Mouse (Mus musculus): ENCODE data around the gene Alcam. TPM values are rescaled to one million over a fixed set of nuclear protein-coding genes. Genes with fewer than 3 reads are reported as not detected.

Alcam gene
- polyA plus RNA-seq, 1 experiment from 2014 or later = 10.3 TPM

- Histone ChIP-seq H3K9ac (ENCODE audit: low read depth, low read length) (peak overlapping the region; percentile 66), H3K4me3 (ENCODE audit: low read depth, low read length) (peak overlapping the region; percentile 66), H3K27me3 (replicated peaks; ENCODE audit: control insufficient read depth, insufficient read depth, low read length) (no peaks in the 10 kb centered on the region), H3K9me3 (ENCODE audit: control insufficient read depth) (no peaks in the 10 kb centered on the region), H3K4me1 (replicated peaks; ENCODE audit: control insufficient read depth, insufficient read depth, low read length) (no peaks in the 10 kb centered on the region), H3K36me3 (ENCODE audit: control insufficient read depth, insufficient read depth) (no peaks in the 10 kb centered on the region), H3K27ac (ENCODE audit: low read depth, low read length) (peak overlapping the region; percentile 73), H3K4me2 (replicated peaks; ENCODE audit: low read depth) (peak overlapping the region; percentile 89)
- under 1% methylated on average over 47 of the region's 55 CpGs for WGBS
- peak; percentile 97 for ATAC-seq
- peak; percentile 100 for TF ChIP-seq CTCF (IDR thresholded peaks at IDR 0.05; ENCODE audit: low read depth)
Observed at GRCm38 (mm10) chr16:52452862-52453715, 785 bp downstream of the Alcam start.

- no peak for TF ChIP-seq CTCF (IDR thresholded peaks at IDR 0.05; ENCODE audit: low read depth)
- Histone ChIP-seq H3K9me3 (ENCODE audit: control insufficient read depth) (no peaks in the 10 kb centered on the region), H3K27ac (ENCODE audit: low read depth, low read length) (peak overlapping the region; percentile 73), H3K4me3 (ENCODE audit: low read depth, low read length) (peak overlapping the region; percentile 66), H3K36me3 (ENCODE audit: control insufficient read depth, insufficient read depth) (no peaks in the 10 kb centered on the region), H3K9ac (ENCODE audit: low read depth, low read length) (peak overlapping the region; percentile 66), H3K4me2 (replicated peaks; ENCODE audit: low read depth) (peak overlapping the region; percentile 89), H3K4me1 (replicated peaks; ENCODE audit: control insufficient read depth, insufficient read depth, low read length) (no peaks in the 10 kb centered on the region), H3K27me3 (replicated peaks; ENCODE audit: control insufficient read depth, insufficient read depth, low read length) (no peaks in the 10 kb centered on the region)
- under 1% methylated on average over 26 of the region's 26 CpGs for WGBS
- peak; percentile 7; the same call in 1 of the 2 replicates for ATAC-seq
Observed at GRCm38 (mm10) chr16:52452477-52452831, 1.4 kb downstream of the Alcam start.

- H3K4me2 ChIP-seq (replicated peaks; ENCODE audit: low read depth) = peak overlapping the region; percentile 89
- no peaks in the 10 kb centered on the region for H3K36me3 ChIP-seq (ENCODE audit: control insufficient read depth, insufficient read depth)
- TF ChIP-seq CTCF (IDR thresholded peaks at IDR 0.05; ENCODE audit: low read depth) = no peak
- ATAC-seq = peak; percentile 23; the same call in 1 of the 2 replicates
- H3K27me3 ChIP-seq (replicated peaks; ENCODE audit: control insufficient read depth, insufficient read depth, low read length) = no peaks in the 10 kb centered on the region
- peak overlapping the region; percentile 66 for H3K9ac ChIP-seq (ENCODE audit: low read depth, low read length)
- H3K9me3 ChIP-seq (ENCODE audit: control insufficient read depth) = no peaks in the 10 kb centered on the region
- H3K4me3 ChIP-seq (ENCODE audit: low read depth, low read length) = peak overlapping the region; percentile 66
- H3K27ac ChIP-seq (ENCODE audit: low read depth, low read length) = peak overlapping the region; percentile 73; the same call in 1 of the 2 replicates
- H3K4me1 ChIP-seq (replicated peaks; ENCODE audit: control insufficient read depth, insufficient read depth, low read length) = no peaks in the 10 kb centered on the region
- WGBS = under 1% methylated on average over 23 of the region's 23 CpGs
Observed at GRCm38 (mm10) chr16:52451786-52452476, 1.9 kb downstream of the Alcam start.

- Histone ChIP-seq H3K9me3 (ENCODE audit: control insufficient read depth) (no peaks in the 10 kb centered on the region), H3K4me3 (ENCODE audit: low read depth, low read length) (peak overlapping the region; percentile 66), H3K9ac (ENCODE audit: low read depth, low read length) (peak overlapping the region; percentile 66; the same call in 1 of the 2 replicates), H3K27ac (ENCODE audit: low read depth, low read length) (no peak overlapping the region), H3K4me1 (replicated peaks; ENCODE audit: control insufficient read depth, insufficient read depth, low read length) (0 out of 2 replicates have a peak, but pooled peaks cover 3% of the 10 kb centered on the region), H3K4me2 (replicated peaks; ENCODE audit: low read depth) (peak overlapping the region; percentile 89), H3K36me3 (ENCODE audit: control insufficient read depth, insufficient read depth) (no peaks in the 10 kb centered on the region), H3K27me3 (replicated peaks; ENCODE audit: control insufficient read depth, insufficient read depth, low read length) (no peaks in the 10 kb centered on the region)
- 0% methylated on average over 15 of the region's 15 CpGs for WGBS
- ATAC-seq = no peak
- no peak for TF ChIP-seq CTCF (IDR thresholded peaks at IDR 0.05; ENCODE audit: low read depth)
Observed at GRCm38 (mm10) chr16:52451101-52451785, 2.6 kb downstream of the Alcam start.

- WGBS = 1% methylated on average over 28 of the region's 28 CpGs
- peak overlapping the region; percentile 41 for H3K27ac ChIP-seq (ENCODE audit: low read depth, low read length)
- 0 out of 2 replicates have a peak, but pooled peaks cover 5% of the 10 kb centered on the region for H3K4me1 ChIP-seq (replicated peaks; ENCODE audit: control insufficient read depth, insufficient read depth, low read length)
- H3K4me2 ChIP-seq (replicated peaks; ENCODE audit: low read depth) = peak overlapping the region; percentile 89
- peak overlapping the region; percentile 31; the same call in 1 of the 2 replicates for H3K9ac ChIP-seq (ENCODE audit: low read depth, low read length)
- TF ChIP-seq CTCF (IDR thresholded peaks at IDR 0.05; ENCODE audit: low read depth) = peak; percentile 63
- H3K4me3 ChIP-seq (ENCODE audit: low read depth, low read length) = peak overlapping the region; percentile 66
- no peak for ATAC-seq
- no peaks in the 10 kb centered on the region for H3K36me3 ChIP-seq (ENCODE audit: control insufficient read depth, insufficient read depth)
- H3K27me3 ChIP-seq (replicated peaks; ENCODE audit: control insufficient read depth, insufficient read depth, low read length) = no peaks in the 10 kb centered on the region
- H3K9me3 ChIP-seq (ENCODE audit: control insufficient read depth) = no peaks in the 10 kb centered on the region
Observed at GRCm38 (mm10) chr16:52450245-52451100, 3.4 kb downstream of the Alcam start.

Data from intestine, postnatal 0 days (tissue).